Mouse (Mus musculus) thymus, postnatal 25 days (tissue): Measurements from ENCODE around the gene Tex26.
A peak's percentile ranks its signal among the peaks of the same experiment; 100 is the strongest.

Source experiments
- DNase-seq: peaks from one replicate; pipeline ENCODE4 v3.0.0; 2022

Gene Tex26

GRCm38 (mm10) chr5:149439531-149440179, at the start of gene Tex26:
TSS of gene Tex26 (plus strand) at chr5:149439660.
- peak; percentile 73 for DNase-seq

- DNase-seq: no peak
These were observed 47.7 kb upstream of the Tex26 start for GRCm38 (mm10) chr5:149391574-149392375.

- DNase-seq: no peak
These were observed 47.0 kb upstream of the Tex26 start for GRCm38 (mm10) chr5:149392420-149392988.

- peak; percentile 49 for DNase-seq
These were observed 37.9 kb upstream of the Tex26 start for GRCm38 (mm10) chr5:149401446-149401975.

GRCm38 (mm10) chr5:149402029-149402428, 37.4 kb upstream of the Tex26 start:
- DNase-seq: no peak

- no peak for DNase-seq
These were observed 36.1 kb upstream of the Tex26 start for GRCm38 (mm10) chr5:149403386-149403785.

- DNase-seq: no peak
These were observed 34.8 kb upstream of the Tex26 start for GRCm38 (mm10) chr5:149404710-149405109.

GRCm38 (mm10) chr5:149406791-149407276, 32.6 kb upstream of the Tex26 start:
- no peak for DNase-seq

GRCm38 (mm10) chr5:149409502-149409901, 30.0 kb upstream of the Tex26 start:
- DNase-seq: no peak

GRCm38 (mm10) chr5:149411509-149412193, 27.8 kb upstream of the Tex26 start, which contains the start of gene Medag:
TSS of gene Medag (plus strand) at chr5:149411749.
- no peak for DNase-seq

- no peak for DNase-seq
These were observed 27.3 kb upstream of the Tex26 start for GRCm38 (mm10) chr5:149412194-149412575.

- no peak for DNase-seq
These were observed 26.8 kb upstream of the Tex26 start for GRCm38 (mm10) chr5:149412671-149413070.

GRCm38 (mm10) chr5:149414369-149415167, 24.9 kb upstream of the Tex26 start:
- no peak for DNase-seq

- DNase-seq: peak; percentile 47
These were observed 22.1 kb upstream of the Tex26 start for GRCm38 (mm10) chr5:149417381-149417780.

GRCm38 (mm10) chr5:149426525-149426924, 12.9 kb upstream of the Tex26 start:
- no peak for DNase-seq

- DNase-seq: peak; percentile 60
These were observed 12.0 kb upstream of the Tex26 start for GRCm38 (mm10) chr5:149427277-149428060.

GRCm38 (mm10) chr5:149428347-149428746, 11.1 kb upstream of the Tex26 start:
- DNase-seq: peak; percentile 82

- DNase-seq: peak; percentile 77
These were observed 10.6 kb upstream of the Tex26 start for GRCm38 (mm10) chr5:149428810-149429255.

- DNase-seq: no peak
These were observed 9.9 kb upstream of the Tex26 start for GRCm38 (mm10) chr5:149429541-149429940.

GRCm38 (mm10) chr5:149430943-149431342, 8.5 kb upstream of the Tex26 start:
- peak; percentile 38 for DNase-seq

- DNase-seq: no peak
These were observed 5.8 kb upstream of the Tex26 start for GRCm38 (mm10) chr5:149433618-149434017.
